8 mouse cellular contexts compared by ENCODE assay signal in the genomic region with DNA sequence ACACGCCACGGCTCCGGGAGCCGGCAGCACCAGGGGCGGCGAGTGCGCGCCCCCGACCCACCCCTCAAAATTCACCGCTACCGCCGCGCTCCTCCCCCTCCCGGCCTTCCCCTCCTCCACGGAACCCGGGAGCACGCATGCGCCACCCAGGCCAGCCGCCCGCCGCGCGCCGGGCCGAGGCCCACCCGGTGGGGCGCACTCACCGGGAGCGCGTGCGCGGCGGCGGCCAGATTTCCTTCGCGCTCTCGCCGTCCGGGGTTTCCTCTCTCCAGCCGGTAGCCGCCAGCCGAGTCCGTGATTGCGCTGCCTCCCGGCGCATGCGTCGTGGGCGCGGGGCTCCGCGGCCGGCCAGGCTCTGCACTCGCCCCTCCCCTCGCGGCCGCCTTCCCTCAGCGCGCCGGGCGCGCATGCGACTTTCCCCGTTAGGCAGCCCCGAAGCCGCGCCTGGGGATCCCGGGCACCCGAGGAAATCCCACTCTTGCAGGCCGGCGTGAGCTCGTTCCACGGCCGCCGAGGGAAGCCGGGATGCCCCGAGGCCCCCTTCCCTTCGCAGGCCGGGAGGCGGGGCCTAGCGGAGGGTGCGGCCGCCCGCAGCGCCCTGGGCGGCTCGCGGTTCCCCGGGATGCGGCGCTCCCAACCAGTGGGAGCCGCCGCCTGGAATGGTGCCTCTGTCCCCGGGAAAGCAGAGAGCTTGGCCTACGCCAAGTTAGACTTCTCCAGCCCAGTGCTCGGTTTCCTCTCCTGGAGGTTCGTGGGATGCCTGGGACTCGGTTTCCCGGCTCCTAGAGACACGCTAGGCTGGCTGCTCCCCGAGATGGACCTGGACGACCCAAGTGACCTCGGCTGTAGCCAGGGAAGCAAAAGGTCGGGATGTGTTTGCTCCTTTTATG. TPM values are rescaled to one million over a fixed set of nuclear protein-coding genes. Genes with fewer than 3 reads are reported as not detected.
DNase-seq lines count a peak whose midpoint lies in the region; ATAC-seq lines count a peak whose summit lies in the region.

Clock (minus strand) TSS at position 341 of the 890 bp plus-strand sequence.

- peak; percentile 69 for ATAC-seq in common myeloid progenitor, adult 5-6 weeks (replicated peaks; ENCODE audit: low read depth, poor library complexity, severe bottlenecking)
- ATAC-seq in inflammation-experienced regulatory T-cells, adult 6 months, result peak; percentile 74
- ATAC-seq in megakaryocyte progenitor cell, adult 5-6 weeks (replicated peaks; ENCODE audit: poor library complexity), result peak; percentile 81

- DNase-seq in adipocyte (ENCODE audit: low spot score), result peak; percentile 94
- DNase-seq in gastrocnemius, postnatal 14 days, result peak; percentile 91
- DNase-seq in left cerebral cortex, postnatal 10 days (ENCODE audit: extremely low spot score in 1 of 2, low spot score in 2 of 2), result peak; percentile 84 to 95
- DNase-seq in right cerebral cortex, postnatal 10 days (ENCODE audit: low spot score in 2 of 2), result peak; percentile 94 to 95
- DNase-seq in urinary bladder, postnatal 14 days (ENCODE audit: low spot score), result peak; percentile 88

- intact Hi-C loops in gastrocnemius, postnatal 14 days (cut with DNase I; ENCODE audit: low total_unique reads), result loop anchor here (10.0 kb wide), 1 partner anchor 230 kb away; no protein-coding TSS in a partner anchor
- intact Hi-C loops in left cerebral cortex, postnatal 10 days (cut with DNase I), result loop anchor here (10.0 kb wide), 2 partner anchors 110 to 230 kb away; no protein-coding TSS in a partner anchor

RNA-seq across cellular contexts. Expression of gene Clock, which starts in this region (rescaled TPM):
- total RNA-seq in common myeloid progenitor, adult 5-6 weeks (2017), result 11.0 and 13.9 TPM in 2 replicates
- 10 to 100 TPM; 13.7 to 14.1 TPM for total RNA-seq in gastrocnemius, postnatal 14 days (2021)
- polyA plus RNA-seq in inflammation-experienced regulatory T-cells, adult 6 months (2017; shearing (Covaris generic)), result 10 to 100 TPM; 14.9 to 19.4 (median 18.8) TPM
- total RNA-seq in left cerebral cortex, postnatal 10 days (2021), result 10 to 100 TPM; 42.5 to 43.2 TPM
- total RNA-seq in megakaryocyte progenitor cell, adult 5-6 weeks (2015), result 5.9 and 6.1 TPM in 2 replicates
- 7.1 and 7.5 TPM in 2 replicates for total RNA-seq in megakaryocyte progenitor cell, adult 5-6 weeks (2017)

Comparison
In these comparisons a context has a peak if more than half of its experiments do, and no peak if none do; other contexts are left out.
1. Peak in every context shown above with its lines: DNase-seq and ATAC-seq.